Mouse (Mus musculus): ENCODE measurements at regions not wholly inside any gene's neighbourhood (a gene's known extent, or its start where the extent isn't known, plus 50 kb on each side); places are given as distances from the start of the nearest gene placed in this dataset.

DNA sequence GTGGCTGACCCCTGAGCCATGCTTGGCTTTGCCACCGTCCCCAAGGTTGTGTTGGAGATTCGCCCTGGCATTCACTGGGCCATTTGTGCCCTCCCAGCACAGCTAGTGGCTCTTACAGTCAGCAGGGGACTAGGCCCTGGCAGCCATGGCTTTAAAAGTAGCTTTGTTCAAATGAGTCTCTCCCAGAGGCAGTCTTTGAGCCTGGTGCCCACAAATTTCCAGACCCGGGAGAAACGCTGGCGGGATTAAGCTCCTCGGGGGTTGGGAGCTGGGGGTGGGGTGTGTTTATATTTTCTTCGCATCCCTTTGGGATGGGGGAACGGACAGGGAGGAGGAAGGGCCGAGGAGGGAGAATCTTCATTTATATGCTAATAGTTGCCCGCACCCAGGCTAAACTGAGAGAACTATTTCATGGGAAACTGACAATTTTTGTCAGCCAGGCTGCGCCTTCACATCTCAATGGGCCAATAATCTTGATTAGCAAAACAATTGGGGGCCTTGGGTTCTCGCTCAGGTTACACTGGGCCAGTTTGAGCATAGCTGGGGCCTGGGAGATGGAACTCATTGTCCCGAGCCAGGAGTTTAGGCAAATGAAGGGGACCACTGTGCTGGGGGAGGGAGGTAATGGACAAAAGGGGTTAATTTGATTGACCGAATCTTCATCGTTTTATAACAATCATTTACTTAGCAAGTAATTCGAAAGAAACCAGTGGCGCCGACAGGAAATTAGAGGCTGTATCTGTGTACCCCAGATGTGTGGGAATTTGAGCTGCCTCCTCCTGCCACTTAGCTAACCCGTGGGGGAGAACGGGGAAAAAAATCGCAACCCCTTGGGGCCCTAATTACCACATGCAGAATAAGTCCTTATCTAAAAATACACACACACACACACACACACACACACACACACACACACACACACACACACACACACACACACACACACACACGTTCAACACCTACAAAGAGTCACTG lies 227.7 kb upstream of the Sall1 start:
- no peak for DNase-seq (ENCODE audit: low spot score)

DNA sequence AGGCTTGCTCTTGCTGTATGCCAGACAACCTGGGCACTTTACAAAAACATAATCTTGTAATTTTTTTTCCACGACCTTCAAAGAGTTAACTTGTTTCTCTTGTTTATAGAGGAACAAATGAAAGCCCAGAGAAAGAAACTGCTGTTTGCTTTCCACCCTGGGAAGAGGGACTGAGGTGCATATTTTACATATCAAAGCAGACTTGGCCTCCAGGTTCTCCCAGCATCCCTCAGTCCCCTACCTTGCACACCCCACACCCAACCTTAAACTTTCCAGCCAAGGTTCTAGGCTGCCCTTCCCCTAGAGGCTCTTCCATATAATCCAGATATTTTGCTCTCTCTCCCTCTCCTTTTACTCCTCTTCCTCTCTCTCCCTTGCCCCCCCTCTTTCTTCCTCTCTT lies 226.0 kb upstream of the Sall1 start:
- no peak for DNase-seq (ENCODE audit: low spot score)

DNA sequence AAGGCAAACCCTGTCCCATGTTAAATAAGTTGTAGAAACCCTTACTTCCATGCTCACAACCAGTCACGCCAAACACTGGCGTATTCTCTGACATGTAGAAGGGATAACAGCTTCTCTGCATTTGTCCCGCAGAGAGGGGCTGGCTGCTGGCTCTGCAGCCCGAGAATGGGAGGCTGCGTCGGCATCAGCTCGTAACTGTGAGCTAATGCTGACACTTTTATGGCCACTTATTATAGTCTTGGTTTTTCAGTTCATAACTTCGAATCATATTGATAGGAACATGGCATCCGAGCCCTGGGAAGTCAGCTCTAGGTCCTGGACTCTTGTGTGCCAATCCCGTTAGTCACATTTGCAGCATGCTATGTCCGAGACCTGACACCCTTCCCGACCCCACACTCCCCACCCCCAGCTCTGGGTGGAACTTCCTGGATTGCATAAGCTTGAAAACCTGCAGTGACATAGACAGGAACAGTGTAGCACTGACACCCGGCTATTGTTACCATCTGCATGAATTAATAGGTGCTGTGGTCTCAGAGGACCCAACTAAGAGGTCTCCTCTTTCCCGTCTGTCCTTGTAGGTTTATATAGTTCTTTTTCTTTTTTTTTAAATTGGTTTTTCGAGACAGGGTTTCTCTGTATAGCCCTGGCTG lies 217.3 kb upstream of the Sall1 start:
- DNase-seq (ENCODE audit: low spot score), result no peak

DNA sequence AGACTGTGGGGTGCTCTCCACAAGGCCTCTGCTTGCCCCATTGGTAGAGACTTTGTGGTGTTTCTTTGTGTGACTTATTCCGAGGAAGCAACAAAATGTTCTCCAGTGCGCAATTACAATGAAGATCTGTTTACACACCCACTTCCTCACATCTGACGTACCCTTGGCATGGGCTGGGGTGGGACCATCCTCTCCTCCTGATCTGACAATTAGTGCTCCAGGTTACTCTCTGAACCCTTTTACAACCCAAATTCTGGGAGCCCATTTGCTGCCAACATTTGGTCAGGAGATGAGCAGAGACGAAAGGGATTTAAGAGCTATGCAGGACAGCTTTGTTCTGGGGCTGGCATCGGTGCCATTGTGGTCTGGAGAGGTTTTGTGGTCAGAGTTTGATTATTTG lies 215.9 kb upstream of the Sall1 start:
- no peak for DNase-seq (ENCODE audit: low spot score)

DNA sequence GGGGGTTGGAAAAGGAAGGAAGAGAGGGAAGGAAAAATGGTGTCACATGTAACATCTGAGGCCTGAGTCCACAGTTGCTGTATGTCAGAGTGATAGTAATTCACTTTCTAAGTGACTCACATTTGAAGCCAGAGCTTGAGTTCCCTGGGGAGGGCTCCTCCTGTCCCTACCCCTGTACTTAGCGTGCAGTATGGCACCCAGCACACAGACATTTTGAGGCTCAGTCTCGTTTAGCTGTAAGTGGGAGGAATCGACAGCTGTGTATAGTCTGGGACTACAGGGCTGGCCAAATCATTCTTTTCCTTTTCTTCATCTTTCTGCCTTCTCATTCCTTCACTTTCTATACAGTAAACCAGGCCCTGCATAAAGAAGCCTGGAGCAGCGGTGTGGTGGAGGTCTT lies 202.4 kb upstream of the Sall1 start:
- DNase-seq (ENCODE audit: low spot score), result no peak

DNA sequence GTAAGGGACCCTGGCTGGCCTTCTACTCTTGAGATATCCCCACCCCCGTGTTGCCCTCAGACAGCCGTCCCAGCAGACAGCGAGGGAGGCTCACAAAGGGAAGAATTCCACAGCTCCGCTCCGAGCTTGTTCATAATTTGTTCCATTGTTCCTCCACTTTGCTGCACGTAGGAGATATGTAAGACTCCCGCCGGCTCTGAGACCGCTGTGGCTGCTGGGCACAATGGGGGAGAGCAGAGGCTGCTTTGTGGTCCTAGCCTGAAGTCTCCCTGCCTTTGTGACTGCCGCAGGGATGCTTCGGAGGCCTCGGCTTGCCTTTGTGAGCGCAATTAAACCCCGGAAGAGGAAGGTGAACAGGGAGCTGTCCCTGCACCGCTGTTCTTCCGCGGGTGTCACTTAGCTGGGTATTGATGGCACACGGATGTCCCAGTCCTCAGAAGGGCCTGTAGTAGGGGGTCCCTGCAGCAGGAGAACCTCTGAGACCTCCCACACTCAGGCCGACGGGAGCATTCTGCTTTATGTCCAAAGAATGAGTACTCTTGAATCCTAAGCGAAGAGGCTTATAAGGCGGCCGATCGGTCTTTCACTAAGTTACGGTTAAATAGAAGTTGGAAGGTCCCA lies 201.3 kb upstream of the Sall1 start:
- DNase-seq (ENCODE audit: low spot score), result no peak

DNA sequence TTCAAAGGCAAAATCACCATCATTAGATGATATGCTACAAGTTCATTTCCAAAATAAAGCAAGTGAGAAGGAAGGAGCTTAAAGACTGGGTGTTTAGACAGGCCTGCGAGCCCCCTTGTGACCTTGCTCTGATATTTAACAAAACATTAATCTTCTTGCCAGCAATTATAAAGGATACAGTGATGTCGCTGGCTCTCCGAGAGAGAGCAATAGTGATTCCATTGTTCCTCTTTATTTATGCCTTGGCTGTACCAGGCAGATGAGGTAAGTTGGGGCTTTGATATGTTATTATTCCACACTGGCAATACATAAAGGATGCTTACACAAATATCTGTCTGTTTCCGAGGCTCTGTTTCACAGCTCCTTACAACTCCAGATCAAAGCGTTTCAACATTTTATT lies 197.7 kb upstream of the Sall1 start:
- DNase-seq (ENCODE audit: low spot score), result no peak

DNA sequence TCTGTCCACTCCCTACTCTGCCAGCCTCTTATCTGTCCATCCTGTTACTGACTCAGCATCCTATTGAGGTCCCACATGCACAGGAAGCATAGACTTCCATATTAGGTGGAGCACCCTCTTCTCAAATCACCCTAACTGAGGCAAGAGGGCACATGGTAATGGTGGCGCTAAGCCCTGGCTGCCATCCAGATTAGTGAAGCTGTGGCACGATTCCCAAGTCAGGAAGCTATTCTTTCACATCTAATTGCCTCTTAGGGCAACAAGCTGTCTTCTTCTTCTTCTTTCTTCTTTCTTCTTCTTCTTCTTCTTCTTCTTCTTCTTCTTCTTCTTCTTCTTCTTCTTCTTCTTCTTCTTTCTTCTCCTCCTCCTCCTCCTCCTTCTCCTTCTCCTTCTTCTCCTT lies 195.7 kb upstream of the Sall1 start:
- no peak for DNase-seq (ENCODE audit: low spot score)

DNA sequence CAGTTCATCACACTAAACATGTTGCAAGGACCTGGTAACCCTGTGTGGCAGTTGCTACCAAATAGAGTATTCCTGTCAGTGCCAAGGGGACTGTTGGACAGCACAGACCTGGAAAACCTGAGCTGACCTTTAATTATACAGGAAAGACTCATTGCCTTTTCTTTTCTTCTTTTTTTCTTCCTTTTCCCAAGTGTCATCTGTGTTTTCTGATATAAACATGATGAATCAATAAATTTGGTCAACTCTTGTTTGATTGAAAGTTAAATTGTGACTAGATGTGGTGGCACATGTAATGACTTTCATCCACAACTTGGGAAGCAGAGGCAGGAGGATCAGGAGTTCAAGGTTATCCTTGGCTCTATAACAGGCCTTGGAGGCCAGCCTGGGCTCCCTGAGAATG lies 190.1 kb upstream of the Sall1 start:
- no peak for DNase-seq (ENCODE audit: low spot score)

DNA sequence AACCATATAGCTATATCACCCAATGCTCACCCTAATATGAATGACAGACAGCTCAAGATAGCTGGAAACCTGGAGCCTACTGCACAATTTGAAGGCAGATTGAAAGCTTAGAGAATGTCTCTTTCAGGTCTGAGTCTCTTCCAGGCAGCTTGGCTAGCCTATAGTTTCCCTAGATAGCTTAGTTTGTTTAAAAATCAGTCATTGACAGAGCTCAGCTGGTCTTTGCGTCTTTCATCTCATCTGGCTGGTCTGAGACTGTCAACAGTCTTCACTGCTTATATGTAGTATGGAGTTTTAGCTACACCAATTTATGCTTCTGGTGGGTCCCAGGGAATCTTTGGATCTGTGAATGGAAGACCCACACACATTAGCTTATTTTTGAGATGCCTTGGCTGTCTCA lies 188.4 kb upstream of the Sall1 start:
- no peak for DNase-seq (ENCODE audit: low spot score)

DNA sequence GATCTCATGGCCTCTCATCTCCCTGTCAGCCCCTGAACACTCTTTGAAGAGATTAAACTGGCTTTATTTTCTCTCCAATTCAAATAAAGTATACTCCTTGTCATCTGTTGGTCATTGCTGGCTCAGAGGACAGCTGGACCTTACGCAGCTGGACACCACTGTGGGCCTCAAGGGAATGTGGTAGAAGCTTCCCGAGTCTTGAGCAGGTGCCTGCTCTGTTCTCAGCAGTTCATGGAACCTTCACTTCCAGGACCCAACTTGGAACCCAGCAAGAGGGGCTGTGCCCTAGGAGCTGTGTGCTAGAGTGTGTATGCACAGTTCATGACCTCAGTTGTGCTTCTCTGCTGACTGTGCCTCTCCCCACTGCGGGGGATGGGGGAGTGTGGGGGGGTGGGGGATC lies 185.2 kb upstream of the Sall1 start:
- DNase-seq (ENCODE audit: low spot score), result no peak

DNA sequence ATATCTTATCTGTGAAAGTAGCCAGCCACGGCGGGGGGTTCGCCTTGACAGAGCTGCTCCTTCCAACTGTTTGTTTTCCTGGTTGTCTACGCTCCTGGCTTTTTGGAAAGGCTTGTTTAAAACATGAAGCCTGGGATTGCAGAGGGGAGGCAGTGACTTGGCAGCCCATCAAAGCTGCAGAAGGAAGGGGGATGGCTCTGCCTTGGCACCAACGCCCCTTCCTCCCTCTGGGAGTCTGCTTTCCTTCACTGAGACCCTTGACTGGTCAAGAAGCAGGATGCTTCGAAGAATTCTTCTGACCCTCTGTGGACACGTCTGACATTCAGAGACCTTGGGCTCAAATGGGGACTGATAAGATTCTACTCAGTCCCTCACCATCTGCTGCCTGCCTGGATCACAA lies 176.9 kb upstream of the Sall1 start:
- no peak for DNase-seq (ENCODE audit: low spot score)

DNA sequence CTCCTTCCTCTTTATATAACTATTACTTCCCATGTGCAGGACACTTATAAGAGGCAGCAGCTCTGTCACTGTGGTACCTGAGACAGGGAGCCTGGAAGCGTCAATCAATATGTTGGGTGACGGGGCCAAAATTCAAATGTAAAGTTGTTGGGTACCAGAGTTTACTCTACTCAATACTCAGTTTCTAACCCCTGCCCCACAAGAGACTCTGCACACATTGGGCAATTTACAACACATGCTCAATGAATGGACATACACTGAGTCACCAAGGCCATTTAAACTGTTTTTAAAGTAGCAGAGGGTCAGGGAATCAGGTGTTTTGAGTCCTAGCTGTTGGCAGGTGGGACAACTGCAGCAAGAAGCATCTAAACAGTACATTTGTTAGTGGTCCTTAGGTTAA lies 176.4 kb upstream of the Sall1 start:
- no peak for DNase-seq (ENCODE audit: low spot score)

DNA sequence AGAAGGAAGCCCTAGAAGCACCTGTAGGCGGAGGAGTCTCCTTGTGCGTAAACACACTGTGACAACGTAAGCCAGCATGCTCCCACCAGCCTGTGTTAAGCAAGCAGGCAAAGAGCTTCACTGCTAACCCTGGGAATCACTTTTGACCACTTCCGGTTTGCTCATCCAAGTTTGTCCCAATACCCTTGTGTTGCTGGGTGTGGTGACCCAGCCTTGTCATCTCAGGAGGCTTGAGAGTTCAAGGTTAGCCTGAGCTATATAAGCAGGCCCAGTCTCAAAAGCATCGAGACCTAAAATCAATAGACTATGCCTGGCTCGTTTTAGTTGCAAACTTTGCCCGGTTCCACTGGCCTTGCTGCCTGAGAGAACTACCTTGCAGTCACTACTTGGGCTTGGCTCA lies 175.2 kb upstream of the Sall1 start:
- no peak for DNase-seq (ENCODE audit: low spot score)

DNA sequence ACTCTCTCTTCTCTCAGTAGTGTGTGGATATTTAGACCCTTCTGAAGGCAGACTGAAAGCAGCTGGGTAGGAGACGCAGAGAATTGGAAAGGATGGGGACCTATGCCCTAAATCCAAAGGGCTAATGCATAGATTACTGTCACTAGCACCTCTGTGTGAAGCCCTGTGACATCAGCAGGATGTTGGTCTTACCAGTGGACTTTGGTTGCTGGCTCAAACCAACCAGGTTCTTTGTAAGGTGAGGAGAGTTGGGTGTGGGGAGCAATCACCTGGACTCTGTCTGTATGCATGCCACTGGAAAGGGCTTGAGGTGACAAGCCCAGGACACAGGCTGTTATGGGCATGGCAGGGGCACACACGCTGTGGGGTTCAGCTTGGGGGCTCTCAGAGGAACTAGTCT lies 173.7 kb upstream of the Sall1 start:
- no peak for DNase-seq (ENCODE audit: low spot score)

DNA sequence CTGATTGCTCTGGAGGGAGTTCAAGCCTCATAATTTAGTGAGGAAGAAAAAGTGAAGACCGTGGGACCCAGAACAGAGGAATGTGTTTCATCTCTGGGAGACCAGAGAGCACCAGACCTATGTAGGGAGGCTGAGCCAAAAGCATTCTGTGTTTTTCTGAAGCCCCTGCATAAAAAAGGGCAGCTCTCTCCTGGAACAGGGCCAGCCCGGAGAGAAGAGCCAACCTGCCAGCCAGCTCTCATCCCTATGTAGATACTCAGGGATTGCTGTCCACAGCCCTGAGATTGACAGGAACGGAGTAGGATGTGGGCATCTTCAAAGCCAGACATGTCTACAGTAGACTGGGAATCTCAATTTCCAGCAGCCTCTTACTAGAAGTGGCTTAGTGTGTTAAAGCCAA lies 168.0 kb upstream of the Sall1 start:
- no peak for DNase-seq (ENCODE audit: low spot score)

DNA sequence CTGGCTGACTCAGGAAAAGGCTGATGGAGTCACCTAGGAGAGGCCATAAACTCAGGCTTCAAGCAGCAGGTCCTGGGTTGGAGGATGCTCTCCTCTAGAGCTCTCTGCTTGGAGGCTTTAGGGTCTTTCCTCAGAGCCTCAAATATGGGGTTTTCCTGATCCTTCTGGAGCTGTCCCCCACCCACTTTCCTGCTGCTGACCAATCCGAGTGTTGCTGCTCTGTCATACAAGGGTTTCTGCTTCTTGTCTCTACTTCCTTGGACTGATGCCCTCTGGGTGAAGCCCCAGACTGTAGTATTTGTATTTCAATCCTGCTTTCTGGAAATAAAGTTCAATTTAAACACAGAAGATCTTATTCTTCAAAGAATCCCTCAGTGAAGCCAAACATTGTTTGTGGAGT lies 166.7 kb upstream of the Sall1 start:
- no peak for DNase-seq (ENCODE audit: low spot score)

DNA sequence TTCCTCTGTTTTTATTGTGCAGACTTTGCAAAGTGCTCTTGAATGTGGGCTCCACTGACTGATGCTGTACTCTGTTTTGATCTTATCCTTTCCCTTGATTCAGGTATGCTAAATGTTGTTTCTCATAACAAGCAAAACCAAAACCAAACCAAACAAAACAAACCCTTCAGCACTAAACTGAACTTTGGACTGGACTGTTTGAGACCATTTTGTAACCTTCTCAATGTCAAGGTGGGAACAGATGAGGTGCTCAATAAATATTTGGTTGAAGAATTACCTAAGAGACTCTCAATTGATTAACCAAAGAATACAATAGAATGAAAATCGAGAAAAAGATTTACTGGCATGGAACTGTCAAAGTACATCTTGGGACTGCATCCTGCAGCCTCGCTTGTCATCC lies 163.9 kb upstream of the Sall1 start:
- DNase-seq (ENCODE audit: low spot score), result no peak

DNA sequence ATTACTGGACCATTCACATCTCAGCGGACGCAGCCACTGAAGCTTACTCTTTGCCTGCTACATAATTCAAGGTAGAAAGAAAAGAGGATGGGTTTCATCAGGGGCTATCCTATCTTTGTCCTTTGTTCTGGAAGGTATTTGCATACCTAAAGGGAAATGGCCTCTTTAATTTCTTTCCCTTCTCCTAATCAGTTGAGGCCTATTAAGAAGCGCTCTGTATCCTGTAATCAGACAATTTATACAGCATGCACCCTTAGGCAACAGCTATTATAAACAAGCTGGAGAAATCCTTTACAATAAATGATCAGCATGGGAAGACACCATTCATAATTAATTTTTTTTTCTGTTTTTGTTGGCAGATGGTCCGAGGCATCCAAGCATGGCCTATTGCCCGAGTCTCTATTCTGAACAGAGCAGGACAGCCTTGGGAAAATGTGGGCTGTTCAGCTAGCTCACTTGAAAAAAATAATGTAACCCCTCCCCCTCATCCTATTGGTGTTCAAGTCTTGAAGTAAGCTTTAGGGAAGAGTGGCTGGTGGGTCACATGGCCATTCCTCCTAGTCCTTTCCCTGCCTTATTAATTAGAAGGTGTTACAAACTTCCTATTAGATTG lies 158.6 kb upstream of the Sall1 start:
- no peak for DNase-seq (ENCODE audit: low spot score)

DNA sequence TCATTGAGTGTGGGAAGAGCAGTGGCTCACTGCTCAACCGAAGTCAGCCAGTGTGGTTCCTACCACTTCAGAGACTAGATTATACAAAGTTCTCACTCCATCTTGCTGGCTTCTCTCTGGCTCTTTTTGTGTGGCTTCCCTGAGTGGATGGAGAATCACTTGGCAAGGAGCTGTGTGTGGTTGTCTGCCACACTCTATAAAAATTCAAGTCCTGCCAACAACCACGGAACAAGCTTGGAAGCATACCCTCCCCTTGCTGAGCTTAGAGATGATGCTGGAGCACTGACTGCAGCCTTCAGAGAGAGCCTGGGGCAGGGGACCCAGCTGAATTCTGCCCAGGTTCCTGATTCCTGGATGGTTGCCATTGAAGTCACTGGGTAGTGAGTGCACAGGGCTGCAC lies 156.3 kb upstream of the Sall1 start:
- DNase-seq (ENCODE audit: low spot score), result no peak

DNA sequence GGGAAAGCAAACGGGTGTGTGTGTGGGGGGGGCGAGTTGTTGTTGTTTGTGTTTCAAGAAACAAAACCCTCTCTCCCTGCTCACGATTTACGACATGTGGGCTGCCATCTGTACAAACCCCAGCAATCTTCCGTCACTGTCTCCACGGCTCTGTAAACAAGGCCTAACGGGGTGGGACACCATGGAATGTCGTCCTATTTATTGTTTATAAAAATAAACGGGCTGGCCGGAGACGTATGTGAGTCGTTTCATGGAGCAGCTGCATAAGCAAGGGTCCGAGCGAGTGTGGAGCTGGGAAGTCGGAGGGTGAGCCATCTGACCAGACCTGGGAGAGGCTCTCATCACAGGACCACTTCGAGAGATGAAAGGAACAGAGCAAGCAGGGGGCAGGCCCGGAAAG lies 141.4 kb upstream of the Sall1 start:
- no peak for DNase-seq (ENCODE audit: low spot score)

DNA sequence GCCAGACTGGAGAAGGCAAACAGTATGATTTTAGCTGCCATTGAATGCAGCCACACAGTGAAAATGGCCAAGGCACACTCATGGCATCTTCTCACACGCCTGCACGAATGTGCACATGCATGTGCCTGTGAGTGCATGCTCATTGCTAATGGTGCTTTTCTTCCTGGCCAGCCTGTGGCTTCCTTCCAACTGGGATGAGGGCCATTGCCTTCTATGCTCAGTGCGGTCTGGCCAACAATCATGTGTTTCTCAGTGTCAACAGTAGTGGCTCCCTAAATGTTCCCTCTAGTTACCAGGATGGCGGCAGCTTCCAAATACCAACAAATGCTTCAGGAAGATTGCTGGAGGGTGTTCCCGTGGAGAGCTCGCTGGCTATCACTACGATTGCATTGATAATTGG lies 131.7 kb upstream of the Sall1 start:
- no peak for DNase-seq (ENCODE audit: low spot score)

DNA sequence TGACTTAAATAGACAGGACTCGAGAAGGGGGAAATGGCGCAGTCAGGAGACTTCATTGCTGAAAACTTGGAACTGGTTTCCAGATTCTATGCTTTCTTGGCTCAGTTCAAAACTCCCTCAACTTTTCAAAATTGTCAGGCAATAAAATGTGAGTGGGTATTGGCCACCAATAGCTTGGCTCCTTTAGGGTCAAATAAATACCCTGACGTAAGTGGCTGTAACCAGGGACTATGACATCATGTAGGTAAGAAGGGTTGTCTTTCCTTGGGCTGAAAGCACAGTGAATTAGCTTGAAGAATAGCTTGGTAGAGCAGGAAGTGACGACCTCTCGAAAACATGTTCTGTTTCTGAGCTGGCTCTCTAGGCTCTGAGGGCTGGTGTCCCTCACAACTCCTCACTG lies 127.6 kb upstream of the Sall1 start:
- DNase-seq (ENCODE audit: low spot score), result no peak

Measured in urinary bladder, postnatal 25 days (tissue).